Mouse (Mus musculus) fibroblast of lung, adult 2 months (primary cell): ENCODE results near the gene Mrgprf.

Experiments
- DNase-seq: peaks from one replicate; pipeline ENCODE4 v3.0.0-alpha.2; 2011; ENCODE audit warnings: low read depth

Mrgprf gene

DNA sequence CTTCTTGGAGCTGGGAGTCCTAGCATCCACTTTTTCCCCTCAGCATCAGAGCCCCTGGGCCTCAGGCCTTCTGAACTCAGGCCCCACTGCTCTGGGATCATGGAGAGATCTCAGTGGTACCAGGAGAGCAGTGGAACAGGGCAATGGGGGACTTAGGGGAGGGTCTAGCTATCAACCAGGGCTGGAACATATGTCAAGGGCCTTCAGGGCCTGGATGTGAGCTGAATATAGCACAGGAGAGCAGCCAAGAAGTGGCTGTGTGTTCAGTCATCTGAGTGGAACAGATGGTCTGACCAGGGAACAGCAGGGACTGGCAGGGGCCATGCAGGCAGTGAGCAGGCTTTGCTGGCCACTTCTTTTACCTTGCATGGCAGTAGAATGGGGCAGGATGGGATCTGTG lies 34.6 kb downstream of the Mrgprf start:
- DNase-seq = no peak

DNA sequence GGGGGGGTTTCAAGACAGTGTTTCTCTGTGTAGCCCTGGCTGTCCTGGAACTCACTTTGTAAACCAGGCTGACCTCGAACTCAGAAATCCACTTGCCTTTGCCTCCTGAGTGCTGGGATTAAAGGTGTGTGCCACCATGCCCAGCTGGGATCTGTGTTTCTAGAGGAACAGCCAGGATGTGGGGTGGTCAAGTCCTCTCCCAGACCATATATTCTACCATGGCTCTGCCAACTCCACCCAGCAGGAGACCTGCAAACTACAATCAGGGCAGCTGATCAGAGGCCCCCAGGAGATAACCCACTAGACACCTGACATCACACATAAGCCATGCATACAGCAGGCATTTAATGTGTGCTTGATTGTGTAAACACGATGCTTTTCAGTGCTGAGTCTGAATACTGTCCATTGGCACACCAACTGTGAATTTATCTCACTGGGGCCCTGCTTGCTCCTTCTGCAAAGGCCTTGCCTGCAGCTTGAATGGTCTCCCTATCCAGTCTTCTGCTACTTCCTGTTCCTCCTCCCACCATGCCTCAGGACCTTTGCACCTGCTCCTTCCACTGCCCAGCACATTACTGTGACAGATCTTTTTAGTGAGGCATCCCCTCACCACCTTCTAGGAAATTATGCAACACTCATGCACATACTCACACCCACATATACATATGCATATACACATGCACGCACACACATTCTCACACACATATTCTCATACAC lies 35.1 kb downstream of the Mrgprf start:
- DNase-seq = no peak

DNA sequence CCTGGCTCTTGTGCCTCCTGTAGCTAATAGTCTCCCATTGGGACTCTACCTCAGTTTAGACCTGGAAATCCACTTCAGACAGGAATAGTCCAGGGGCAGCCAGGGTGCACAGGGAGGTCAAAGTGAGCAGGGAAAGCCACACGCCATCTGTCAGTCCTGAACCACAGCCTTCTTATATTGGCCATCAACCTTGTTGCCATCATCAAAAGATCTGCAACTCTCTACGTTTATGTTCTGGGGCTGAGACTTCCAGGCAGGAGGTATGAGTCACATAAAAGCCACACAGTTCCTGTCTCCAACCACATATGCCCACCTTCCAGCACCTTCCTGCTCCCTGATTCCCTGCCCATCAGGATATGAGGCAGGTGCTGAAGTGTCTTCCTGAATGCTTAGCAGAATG lies 37.3 kb downstream of the Mrgprf start:
- no peak for DNase-seq

DNA sequence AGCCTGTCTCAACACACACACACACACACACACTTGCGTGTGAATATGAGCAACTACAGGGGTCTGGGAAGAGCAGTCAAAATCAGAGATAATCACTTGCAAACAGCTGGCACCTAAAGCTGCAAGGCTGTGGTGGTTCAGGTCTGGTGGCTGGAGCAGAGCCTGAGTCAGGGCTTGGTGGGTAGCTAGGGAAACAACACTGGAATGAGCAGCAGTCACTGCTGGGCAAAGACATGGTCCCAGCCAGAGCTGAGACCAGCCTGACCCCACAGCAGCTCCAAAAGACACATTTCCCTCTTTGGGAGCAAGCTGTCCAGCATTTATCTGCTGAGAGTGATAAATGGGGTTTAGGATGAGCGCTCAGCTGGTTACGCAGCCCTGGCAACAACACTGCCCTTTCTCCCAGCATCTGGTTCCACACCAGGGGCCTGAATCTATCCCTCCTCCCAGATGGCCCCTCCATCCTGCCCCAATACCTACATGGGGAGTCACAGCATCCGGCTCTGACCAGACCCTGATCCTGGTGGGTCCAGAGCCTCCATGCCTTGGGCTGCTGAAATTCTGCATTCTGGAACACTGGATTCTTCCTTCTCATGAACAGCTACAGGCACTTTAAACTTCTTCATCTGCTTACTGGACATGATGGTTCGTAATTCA lies 39.7 kb downstream of the Mrgprf start:
- no peak for DNase-seq
